In the genomic region with DNA sequence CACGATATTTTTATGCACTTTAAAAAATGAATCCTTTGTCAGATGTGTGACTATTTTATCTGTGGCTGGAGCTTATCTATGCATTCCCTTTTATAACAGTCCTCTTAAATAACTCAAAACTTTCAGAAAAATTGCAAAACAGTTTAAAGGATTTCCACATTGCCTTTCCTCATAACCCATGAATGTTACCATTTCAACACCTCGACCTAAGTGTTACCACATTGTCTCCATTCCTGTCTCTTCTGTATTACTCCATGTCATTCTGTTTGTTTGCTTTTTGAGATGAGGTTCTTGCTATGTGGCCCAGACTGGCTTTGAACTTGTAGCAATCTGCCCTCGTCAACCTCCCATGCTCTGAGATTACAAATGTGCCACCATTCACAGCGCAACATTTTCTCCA, we compare ENCODE assay signal across 27 mouse cellular contexts. TPM values are rescaled to one million over a fixed set of nuclear protein-coding genes. Genes with fewer than 3 reads are reported as not detected.
"Had no signal": no experiment of that assay in that cellular context is flagged by ENCODE, and none has a peak within 500 bp of the region (broad histone marks: within the 10 kb centered on the region; RNA-seq: fewer than 3 reads in every experiment).

No protein-coding gene starts in this region.

- H3K4me1 ChIP-seq: heart, embryonic 10.5 days; heart, embryonic 12.5 days; hindbrain, embryonic 10.5 days; hindbrain, embryonic 12.5 days; intestine, embryonic 15.5 days; limb, embryonic 10.5 days; limb, embryonic 12.5 days had no signal

- ATAC-seq: hindbrain, embryonic 16.5 days; inflammation-experienced regulatory T-cells, adult 6 months; intestine, embryonic 15.5 days; intestine, postnatal 0 days had no signal

- H3K4me3 ChIP-seq: heart, embryonic 10.5 days; heart, embryonic 12.5 days; hindbrain, embryonic 10.5 days; hindbrain, embryonic 12.5 days; intestine, embryonic 15.5 days; layer of hippocampus, adult 2 months; left cerebral cortex, adult 2 months; limb, embryonic 10.5 days; limb, embryonic 12.5 days had no signal

- H3K27me3 ChIP-seq: heart, embryonic 12.5 days; hindbrain, embryonic 12.5 days; intestine, embryonic 15.5 days; limb, embryonic 12.5 days had no signal

- H3K4me2 ChIP-seq: heart, embryonic 12.5 days; hindbrain, embryonic 12.5 days; hindbrain, embryonic 14.5 days; intestine, embryonic 15.5 days; limb, embryonic 12.5 days; liver, embryonic 11.5 days had no signal

- DNase-seq: gastrocnemius, postnatal 14 days; heart, adult 18-20 months; heart, postnatal 10 days; heart, postnatal 4 days; kidney, adult 18-20 months; kidney, adult 8-10 months; kidney, postnatal 10 days; kidney, postnatal 25 days; kidney, postnatal 4 days; liver had no signal

- H3K36me3 ChIP-seq: heart, embryonic 10.5 days; heart, embryonic 12.5 days; hindbrain, embryonic 10.5 days; hindbrain, embryonic 12.5 days; intestine, embryonic 15.5 days; limb, embryonic 10.5 days; limb, embryonic 12.5 days had no signal

- H3K9ac ChIP-seq: heart, embryonic 12.5 days; hindbrain, embryonic 12.5 days; hindbrain, embryonic 14.5 days; intestine, embryonic 15.5 days; limb, embryonic 12.5 days had no signal

- H3K27ac ChIP-seq: heart, embryonic 10.5 days; hindbrain, embryonic 10.5 days; hindbrain, embryonic 12.5 days; hindbrain, embryonic 14.5 days; intestine, embryonic 15.5 days; layer of hippocampus, adult 2 months; left cerebral cortex, adult 2 months; limb, embryonic 10.5 days; limb, embryonic 12.5 days had no signal

- H3K9me3 ChIP-seq: heart, embryonic 10.5 days; heart, embryonic 12.5 days; hindbrain, embryonic 12.5 days; intestine, embryonic 15.5 days; limb, embryonic 10.5 days; limb, embryonic 12.5 days had no signal

RNA-seq across cellular contexts. Expression of a gene that starts 12.8 kb away (rescaled TPM):
- total RNA-seq: heart, postnatal 4 days had no signal
- polyA plus RNA-seq: heart, embryonic 12.5 days; heart, embryonic 14.5 days; heart, embryonic 16.5 days; inflammation-experienced regulatory T-cells, adult 6 months; kidney, embryonic 14.5 days; limb, embryonic 10.5 days; limb, embryonic 12.5 days; liver, embryonic 11.5 days had no signal
